Mouse (Mus musculus) spleen, embryonic (tissue): ENCODE measurements around the gene Olfr1357.

ENCODE experiments used
- CTCF ChIA-PET: fragments of 350-600 bp; sonication (Branson Sonifier 250); formaldehyde crosslinking; loops from one replicate; lab custom pipeline; 2022; lab: Charles Lee

The Olfr1357 gene

DNA sequence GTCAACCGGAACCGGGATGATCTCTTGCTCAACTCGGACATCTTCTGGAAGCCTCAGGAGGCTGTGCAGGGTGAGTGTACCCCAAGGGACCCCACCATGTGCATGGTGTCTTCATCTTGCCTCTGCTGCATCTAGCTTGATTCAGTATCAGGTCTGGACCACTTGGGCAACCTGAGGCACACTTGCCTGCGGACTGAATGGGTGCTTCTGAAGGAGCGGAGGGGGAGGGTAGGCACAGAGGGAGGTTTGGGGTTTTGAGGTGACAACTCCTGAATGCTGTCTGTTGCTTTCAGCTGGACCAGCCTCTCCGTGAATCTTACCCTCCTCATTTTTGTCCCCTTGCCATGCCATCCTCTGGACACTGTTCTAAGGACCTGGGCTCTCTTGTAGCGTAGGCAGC, 36.8 kb downstream of the Olfr1357 start:
- CTCF ChIA-PET, result no interaction called here

- CTCF ChIA-PET, result no interaction called here
Observed at GRCm38 (mm10) chr10:78578204-78578603, 39.7 kb downstream of the Olfr1357 start.

- CTCF ChIA-PET, result no interaction called here
Observed at GRCm38 (mm10) chr10:78576435-78577184, 41.3 kb downstream of the Olfr1357 start.

- CTCF ChIA-PET, result no interaction called here
Observed at GRCm38 (mm10) chr10:78575690-78576089, 42.2 kb downstream of the Olfr1357 start.

GRCm38 (mm10) chr10:78575105-78575632, 42.7 kb downstream of the Olfr1357 start:
- CTCF ChIA-PET, result no interaction called here

- CTCF ChIA-PET, result no interaction called here
Observed at GRCm38 (mm10) chr10:78574250-78575104, 43.4 kb downstream of the Olfr1357 start, which contains the start of gene Ilvbl. Gene Ilvbl (plus strand): TSS chr10:78574346.

DNA sequence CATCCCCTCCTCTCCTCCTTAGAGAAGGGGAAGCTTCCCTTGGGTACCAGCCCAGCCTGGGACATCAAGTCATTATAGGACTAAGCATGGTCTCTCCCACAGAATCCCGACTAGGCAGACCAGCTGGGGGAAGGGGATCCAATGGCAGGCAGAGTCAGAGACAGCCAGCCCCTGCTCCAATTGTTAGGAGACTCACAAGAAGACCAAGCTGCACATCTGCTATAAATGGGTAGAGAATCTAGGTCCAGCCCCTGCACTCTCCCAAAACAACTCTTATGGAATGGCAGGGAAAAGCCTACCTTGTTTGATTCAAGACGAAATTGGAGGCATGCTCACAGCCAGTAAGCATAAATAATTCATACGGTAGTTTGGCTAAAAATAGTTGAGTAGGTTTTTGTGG, 44.6 kb downstream of the Olfr1357 start:
- CTCF ChIA-PET, result interaction anchor here (0.7 kb wide), 1 partner anchor 50 kb away, joined by 3 read pairs; no protein-coding TSS in a partner anchor

- CTCF ChIA-PET, result no interaction called here
Observed at GRCm38 (mm10) chr10:78570897-78571296, 47.0 kb downstream of the Olfr1357 start.

- CTCF ChIA-PET, result no interaction called here
Observed at GRCm38 (mm10) chr10:78570416-78570815, 47.5 kb downstream of the Olfr1357 start.

- CTCF ChIA-PET, result no interaction called here
Observed at GRCm38 (mm10) chr10:78569686-78570085, 48.2 kb downstream of the Olfr1357 start.

DNA sequence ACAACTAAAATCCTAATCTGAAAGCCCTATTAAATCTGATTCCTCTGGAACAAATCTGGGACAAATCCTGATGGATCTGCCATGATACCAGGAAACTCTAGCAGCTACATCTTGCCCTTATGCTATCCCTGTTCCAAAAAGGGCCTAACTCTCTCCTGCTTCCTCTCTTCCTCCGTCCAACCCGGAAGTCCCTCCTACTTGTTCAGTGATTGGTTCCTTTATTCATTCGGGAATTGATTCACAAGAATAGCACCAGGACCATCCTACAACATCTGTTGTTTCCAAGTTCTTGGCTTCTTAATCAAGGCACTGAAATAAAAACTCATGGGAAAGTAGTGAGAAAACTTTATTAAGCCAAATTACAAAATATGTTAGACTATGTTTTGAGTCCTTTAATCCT, 48.7 kb downstream of the Olfr1357 start:
- CTCF ChIA-PET, result no interaction called here

GRCm38 (mm10) chr10:78565070-78565469, 52.8 kb downstream of the Olfr1357 start:
- CTCF ChIA-PET, result no interaction called here
